Mouse (Mus musculus): ENCODE measurements around the gene Dhx36. TPM values are rescaled to one million over a fixed set of nuclear protein-coding genes. Genes with fewer than 3 reads are reported as not detected.

The Dhx36 gene
- polyA plus RNA-seq, 1 experiment from 2014 or later: 27.0 TPM

DNA sequence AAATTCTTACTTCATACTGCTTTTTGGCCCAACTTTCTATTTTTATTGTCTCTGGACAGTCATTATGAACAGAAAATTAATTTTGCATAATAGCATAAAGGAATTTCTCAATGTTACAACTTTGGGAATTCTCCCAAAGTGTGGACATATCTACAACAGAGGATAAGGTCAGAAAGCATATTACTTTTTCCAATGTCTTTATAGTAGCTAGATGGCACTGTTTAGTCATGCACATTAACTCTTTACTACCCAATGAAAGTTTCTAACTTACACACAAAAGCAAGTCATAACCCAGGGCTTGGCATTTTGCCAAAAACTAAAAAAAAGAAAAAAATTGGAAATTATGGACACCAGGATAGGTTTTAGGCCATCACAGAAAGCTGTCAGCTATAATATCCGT lies 36.6 kb downstream of the Dhx36 start:
- Histone ChIP-seq H3K4me3 (ENCODE audit: low read depth, low read length) (no peak overlapping the region), H3K27ac (ENCODE audit: low read depth, low read length) (no peak overlapping the region), H3K36me3 (ENCODE audit: control insufficient read depth, insufficient read depth, low read length) (peaks cover 15% of the 10 kb centered on the region), H3K4me2 (no peak overlapping the region), H3K9ac (ENCODE audit: low read depth, low read length) (no peak overlapping the region), H3K4me1 (ENCODE audit: control insufficient read depth, insufficient read depth, low read length) (no peaks in the 10 kb centered on the region), H3K9me3 (replicated peaks; ENCODE audit: control insufficient read depth, low read length) (no peaks in the 10 kb centered on the region), H3K27me3 (ENCODE audit: control insufficient read depth, insufficient read depth, low read length) (no peaks in the 10 kb centered on the region)
- 93% methylated on average over 1 of the region's 1 CpGs for WGBS (ENCODE audit: insufficient replicate concordance)
- ATAC-seq (replicated peaks; ENCODE audit: insufficient number of reproducible peaks, low FRiP score, low TSS enrichment): no peak

DNA sequence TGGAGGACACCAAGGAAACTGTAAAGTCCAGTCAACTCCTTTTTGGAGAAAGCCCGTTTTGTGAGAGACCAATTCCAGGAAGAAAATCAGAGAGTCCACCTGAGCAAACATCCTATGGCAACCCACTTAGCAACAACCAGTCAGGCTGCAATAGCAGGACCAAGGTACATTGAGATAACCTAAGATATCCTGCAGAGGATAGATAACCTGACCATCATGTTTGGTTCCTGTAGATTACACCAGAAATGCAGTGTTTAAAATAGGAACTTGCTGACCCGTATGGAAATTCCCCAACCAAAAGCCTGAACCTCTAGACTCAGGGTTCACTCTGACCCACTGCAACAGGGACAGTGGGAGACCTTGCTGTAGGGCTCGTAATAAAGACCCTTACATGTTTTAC lies 42.5 kb downstream of the Dhx36 start:
- no peak overlapping the region for H3K4me3 ChIP-seq (ENCODE audit: low read depth, low read length)
- H3K27ac ChIP-seq (ENCODE audit: low read depth, low read length): no peak overlapping the region
- 57% methylated on average over 3 of the region's 3 CpGs for WGBS (ENCODE audit: insufficient replicate concordance)
- no peaks in the 10 kb centered on the region for H3K27me3 ChIP-seq (ENCODE audit: control insufficient read depth, insufficient read depth, low read length)
- no peak for ATAC-seq (replicated peaks; ENCODE audit: insufficient number of reproducible peaks, low FRiP score, low TSS enrichment)
- H3K9me3 ChIP-seq (replicated peaks; ENCODE audit: control insufficient read depth, low read length): no peaks in the 10 kb centered on the region
- no peaks in the 10 kb centered on the region for H3K4me1 ChIP-seq (ENCODE audit: control insufficient read depth, insufficient read depth, low read length)
- peaks cover under 1% of the 10 kb centered on the region; the same call in 1 of the 2 replicates for H3K36me3 ChIP-seq (ENCODE audit: control insufficient read depth, insufficient read depth, low read length)
- H3K9ac ChIP-seq (ENCODE audit: low read depth, low read length): no peak overlapping the region
- H3K4me2 ChIP-seq: no peak overlapping the region

DNA sequence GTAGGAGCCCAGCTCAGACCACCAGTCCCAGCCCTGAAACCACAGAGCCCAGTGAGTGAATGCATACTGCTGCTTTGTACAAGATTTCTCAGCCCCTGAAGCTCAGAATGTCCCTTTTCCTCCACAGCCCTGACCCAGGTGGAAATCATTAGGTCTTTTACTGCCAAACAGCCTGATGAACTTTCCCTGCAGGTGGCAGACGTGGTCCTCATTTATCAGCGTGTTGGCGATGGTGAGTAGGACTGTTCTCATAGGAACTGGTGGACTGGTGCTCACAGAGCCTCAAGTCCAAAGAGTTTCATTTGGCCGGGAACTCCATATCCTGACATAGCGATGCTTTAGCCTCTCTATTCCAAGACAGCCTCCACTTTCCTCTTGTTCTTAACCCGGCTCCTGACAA lies 47.3 kb downstream of the Dhx36 start:
- WGBS (ENCODE audit: insufficient replicate concordance): 84% methylated on average over 6 of the region's 6 CpGs
- Histone ChIP-seq H3K27me3 (ENCODE audit: control insufficient read depth, insufficient read depth, low read length) (no peaks in the 10 kb centered on the region), H3K4me2 (no peak overlapping the region), H3K4me1 (ENCODE audit: control insufficient read depth, insufficient read depth, low read length) (no peaks in the 10 kb centered on the region), H3K9me3 (replicated peaks; ENCODE audit: control insufficient read depth, low read length) (no peaks in the 10 kb centered on the region), H3K27ac (ENCODE audit: low read depth, low read length) (no peak overlapping the region), H3K4me3 (ENCODE audit: low read depth, low read length) (no peak overlapping the region), H3K9ac (ENCODE audit: low read depth, low read length) (no peak overlapping the region), H3K36me3 (ENCODE audit: control insufficient read depth, insufficient read depth, low read length) (no peaks in the 10 kb centered on the region)
- no peak for ATAC-seq (replicated peaks; ENCODE audit: insufficient number of reproducible peaks, low FRiP score, low TSS enrichment)

DNA sequence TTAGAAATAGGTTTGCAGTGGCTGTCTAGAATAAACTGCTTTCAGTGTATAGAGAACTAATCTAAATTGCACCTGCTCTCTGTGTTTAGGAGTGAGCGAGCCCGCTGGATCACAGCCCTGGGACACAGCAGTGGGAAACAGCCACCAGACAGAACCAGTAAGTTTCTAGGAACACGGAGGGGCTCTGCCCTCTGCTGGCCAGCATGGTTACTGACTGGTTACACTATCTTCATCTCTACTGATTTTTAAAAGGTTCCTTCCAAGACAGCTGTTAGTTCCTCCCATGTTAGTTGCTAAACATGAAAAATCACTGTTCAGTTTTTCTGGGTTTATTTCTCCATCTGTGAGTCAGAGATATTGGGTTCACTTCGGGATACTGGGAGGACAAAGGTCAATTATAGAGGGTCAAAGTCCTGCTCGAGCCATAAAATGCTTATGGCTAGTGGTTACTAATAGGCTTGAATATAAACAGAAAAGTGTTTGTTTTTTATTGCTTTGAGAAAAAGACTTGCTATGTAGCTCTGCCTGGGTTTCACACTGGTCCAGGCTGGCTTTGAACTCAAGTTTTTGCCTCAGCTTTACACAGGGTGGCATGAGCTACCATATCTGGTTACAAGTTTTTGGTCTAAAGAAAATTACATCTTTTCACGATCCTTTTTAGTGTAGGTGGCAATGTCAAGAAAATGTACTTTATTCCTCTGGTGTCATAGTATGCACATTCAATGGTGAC lies 48.4 kb downstream of the Dhx36 start:
- Histone ChIP-seq H3K9ac (ENCODE audit: low read depth, low read length) (no peak overlapping the region), H3K27me3 (ENCODE audit: control insufficient read depth, insufficient read depth, low read length) (no peaks in the 10 kb centered on the region), H3K27ac (ENCODE audit: low read depth, low read length) (no peak overlapping the region), H3K36me3 (ENCODE audit: control insufficient read depth, insufficient read depth, low read length) (no peaks in the 10 kb centered on the region), H3K4me1 (ENCODE audit: control insufficient read depth, insufficient read depth, low read length) (no peaks in the 10 kb centered on the region), H3K4me3 (ENCODE audit: low read depth, low read length) (no peak overlapping the region), H3K4me2 (no peak overlapping the region), H3K9me3 (replicated peaks; ENCODE audit: control insufficient read depth, low read length) (no peaks in the 10 kb centered on the region)
- WGBS (ENCODE audit: insufficient replicate concordance): 46% methylated on average over 6 of the region's 6 CpGs
- no peak; the same call in 1 of the 2 replicates for ATAC-seq (replicated peaks; ENCODE audit: insufficient number of reproducible peaks, low FRiP score, low TSS enrichment)

GRCm38 (mm10) chr3:62455854-62456253 lies 51.0 kb downstream of the Dhx36 start:
- Histone ChIP-seq H3K4me2 (no peak overlapping the region), H3K27ac (ENCODE audit: low read depth, low read length) (no peak overlapping the region), H3K27me3 (ENCODE audit: control insufficient read depth, insufficient read depth, low read length) (no peaks in the 10 kb centered on the region), H3K9me3 (replicated peaks; ENCODE audit: control insufficient read depth, low read length) (no peaks in the 10 kb centered on the region), H3K36me3 (ENCODE audit: control insufficient read depth, insufficient read depth, low read length) (no peaks in the 10 kb centered on the region), H3K4me3 (ENCODE audit: low read depth, low read length) (no peak overlapping the region), H3K4me1 (ENCODE audit: control insufficient read depth, insufficient read depth, low read length) (no peaks in the 10 kb centered on the region; the same call in 1 of the 2 replicates), H3K9ac (ENCODE audit: low read depth, low read length) (no peak overlapping the region)
- ATAC-seq (replicated peaks; ENCODE audit: insufficient number of reproducible peaks, low FRiP score, low TSS enrichment): no peak
- WGBS (ENCODE audit: insufficient replicate concordance): 58% methylated on average over 1 of the region's 1 CpGs

- no peak overlapping the region for H3K9ac ChIP-seq (ENCODE audit: low read depth, low read length)
- 62% methylated on average over 3 of the region's 3 CpGs for WGBS (ENCODE audit: insufficient replicate concordance)
- H3K9me3 ChIP-seq (replicated peaks; ENCODE audit: control insufficient read depth, low read length): no peaks in the 10 kb centered on the region
- no peak overlapping the region for H3K4me3 ChIP-seq (ENCODE audit: low read depth, low read length)
- no peak for ATAC-seq (replicated peaks; ENCODE audit: insufficient number of reproducible peaks, low FRiP score, low TSS enrichment)
- no peaks in the 10 kb centered on the region for H3K36me3 ChIP-seq (ENCODE audit: control insufficient read depth, insufficient read depth, low read length)
- H3K4me1 ChIP-seq (ENCODE audit: control insufficient read depth, insufficient read depth, low read length): no peaks in the 10 kb centered on the region; the same call in 1 of the 2 replicates
- H3K27me3 ChIP-seq (ENCODE audit: control insufficient read depth, insufficient read depth, low read length): no peaks in the 10 kb centered on the region
- no peak overlapping the region for H3K27ac ChIP-seq (ENCODE audit: low read depth, low read length)
- no peak overlapping the region for H3K4me2 ChIP-seq
Measured at GRCm38 (mm10) chr3:62454096-62454495, 52.7 kb downstream of the Dhx36 start.

DNA sequence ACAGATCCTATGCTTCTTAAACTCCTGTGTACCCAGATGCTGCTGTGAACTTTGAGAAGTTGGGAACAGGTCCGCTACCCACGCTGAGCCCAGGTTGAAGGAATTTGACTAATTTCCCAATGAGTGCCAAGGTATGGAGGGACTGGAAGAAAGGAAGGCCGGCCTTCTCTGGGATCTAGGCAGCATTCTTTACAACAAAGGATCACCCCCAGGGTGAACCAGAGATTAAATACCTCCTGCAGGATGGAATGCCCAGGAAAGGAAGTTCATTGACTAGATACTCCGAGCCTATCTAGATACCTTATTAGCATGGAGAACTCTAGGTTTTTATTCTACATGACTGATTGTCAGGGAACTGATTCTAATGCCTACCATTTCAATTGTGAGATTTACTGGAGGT lies 53.8 kb downstream of the Dhx36 start:
- H3K4me1 ChIP-seq (ENCODE audit: control insufficient read depth, insufficient read depth, low read length): no peaks in the 10 kb centered on the region; the same call in 1 of the 2 replicates
- H3K27ac ChIP-seq (ENCODE audit: low read depth, low read length): no peak overlapping the region
- 43% methylated on average over 4 of the region's 4 CpGs for WGBS (ENCODE audit: insufficient replicate concordance)
- H3K4me3 ChIP-seq (ENCODE audit: low read depth, low read length): no peak overlapping the region
- H3K9ac ChIP-seq (ENCODE audit: low read depth, low read length): no peak overlapping the region
- no peaks in the 10 kb centered on the region for H3K27me3 ChIP-seq (ENCODE audit: control insufficient read depth, insufficient read depth, low read length)
- ATAC-seq (replicated peaks; ENCODE audit: insufficient number of reproducible peaks, low FRiP score, low TSS enrichment): no peak
- no peak overlapping the region for H3K4me2 ChIP-seq
- H3K36me3 ChIP-seq (ENCODE audit: control insufficient read depth, insufficient read depth, low read length): no peaks in the 10 kb centered on the region
- H3K9me3 ChIP-seq (replicated peaks; ENCODE audit: control insufficient read depth, low read length): no peaks in the 10 kb centered on the region

DNA sequence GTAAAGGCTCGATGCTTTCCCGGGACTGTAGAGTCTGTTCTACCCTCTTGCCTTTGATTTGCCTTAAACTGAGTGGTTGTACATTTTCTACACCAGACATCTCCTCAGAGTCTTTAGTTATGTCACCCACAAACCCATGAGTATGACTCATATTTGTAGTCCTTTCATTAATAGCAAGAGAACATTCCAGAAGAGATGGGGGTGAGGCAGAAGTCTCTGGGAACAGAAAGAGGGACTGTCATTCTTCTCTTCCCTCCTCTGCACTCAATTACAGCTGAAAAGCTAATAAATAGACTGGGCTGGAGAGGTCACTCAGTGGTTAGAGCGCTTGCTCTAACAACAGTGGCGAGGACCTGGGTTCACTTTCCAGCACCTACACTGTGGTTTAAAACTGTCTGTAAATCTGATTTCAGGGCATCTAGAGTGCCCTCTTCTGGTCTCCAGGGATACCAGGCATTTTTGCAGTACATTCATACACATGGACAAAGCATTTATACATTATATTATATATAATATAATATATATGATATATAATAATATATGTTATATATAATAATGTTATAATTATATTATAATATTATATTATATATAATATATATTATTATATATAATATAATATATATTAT lies 56.8 kb downstream of the Dhx36 start:
- ATAC-seq (replicated peaks; ENCODE audit: insufficient number of reproducible peaks, low FRiP score, low TSS enrichment): no peak
- Histone ChIP-seq H3K27me3 (ENCODE audit: control insufficient read depth, insufficient read depth, low read length) (no peaks in the 10 kb centered on the region), H3K9ac (ENCODE audit: low read depth, low read length) (no peak overlapping the region), H3K4me1 (ENCODE audit: control insufficient read depth, insufficient read depth, low read length) (no peaks in the 10 kb centered on the region; the same call in 1 of the 2 replicates), H3K27ac (ENCODE audit: low read depth, low read length) (no peak overlapping the region), H3K9me3 (replicated peaks; ENCODE audit: control insufficient read depth, low read length) (no peaks in the 10 kb centered on the region), H3K36me3 (ENCODE audit: control insufficient read depth, insufficient read depth, low read length) (no peaks in the 10 kb centered on the region), H3K4me3 (ENCODE audit: low read depth, low read length) (no peak overlapping the region), H3K4me2 (no peak overlapping the region)
- 89% methylated on average over 4 of the region's 4 CpGs for WGBS (ENCODE audit: insufficient replicate concordance)

DNA sequence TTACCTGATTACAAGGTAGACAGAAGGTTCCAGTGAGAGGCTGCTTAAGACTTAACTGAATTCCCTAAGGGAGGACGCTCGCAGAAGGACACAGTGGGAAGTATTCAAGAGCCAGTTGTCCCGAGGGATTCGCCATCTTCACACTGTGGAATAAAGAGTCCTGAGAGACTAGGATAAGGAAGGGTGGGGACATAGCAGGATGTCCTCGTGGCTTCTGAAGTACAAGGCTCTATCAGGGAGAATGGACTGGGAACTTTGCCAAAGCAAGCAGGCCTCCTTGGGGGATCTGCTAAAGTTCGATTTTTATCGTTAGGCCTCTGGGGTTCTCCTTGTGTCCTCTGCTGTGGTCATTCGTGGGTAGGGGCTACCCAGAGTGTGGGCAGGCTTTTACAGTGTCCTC lies 59.7 kb downstream of the Dhx36 start:
- WGBS (ENCODE audit: insufficient replicate concordance): 54% methylated on average over 8 of the region's 8 CpGs
- Histone ChIP-seq H3K4me2 (no peak overlapping the region), H3K27me3 (ENCODE audit: control insufficient read depth, insufficient read depth, low read length) (no peaks in the 10 kb centered on the region), H3K4me1 (ENCODE audit: control insufficient read depth, insufficient read depth, low read length) (no peaks in the 10 kb centered on the region; the same call in 1 of the 2 replicates), H3K9ac (ENCODE audit: low read depth, low read length) (no peak overlapping the region), H3K9me3 (replicated peaks; ENCODE audit: control insufficient read depth, low read length) (no peaks in the 10 kb centered on the region), H3K4me3 (ENCODE audit: low read depth, low read length) (no peak overlapping the region), H3K27ac (ENCODE audit: low read depth, low read length) (no peak overlapping the region), H3K36me3 (ENCODE audit: control insufficient read depth, insufficient read depth, low read length) (no peaks in the 10 kb centered on the region)
- ATAC-seq (replicated peaks; ENCODE audit: insufficient number of reproducible peaks, low FRiP score, low TSS enrichment): no peak
